Mouse (Mus musculus) intestine, embryonic 16.5 days (tissue): ENCODE measurements at regions not wholly inside any gene's neighbourhood (a gene's known extent, or its start where the extent isn't known, plus 50 kb on each side); places are given as distances from the start of the nearest gene placed in this dataset.
A peak's percentile ranks its signal among the peaks of the same experiment; 100 is the strongest.

Experiments
- ATAC-seq: fragments of 200-750 bp; cut with Nextera tagmentation; 2 replicates; pipeline ENCODE4 v1.8.0; 2017; ENCODE audit warnings: moderate TSS enrichment, moderate library complexity
- H3K27ac ChIP-seq: fragments of 300-500 bp; sonication (generic); 2 replicates; pipeline ENCODE4 v1.5.1; 2014; ENCODE audit warnings: mild to moderate bottlenecking, low read length
- H3K27me3 ChIP-seq: fragments of 300-500 bp; sonication (generic); replicated peaks from 2 replicates; pipeline ENCODE4 v1.6.1; 2014; ENCODE audit warnings: low read length, control low read depth, mixed read lengths; ENCODE audit not compliant: control insufficient read depth, insufficient read depth
- H3K36me3 ChIP-seq: fragments of 300-500 bp; sonication (generic); 2 replicates; pipeline ENCODE4 v1.6.1; 2014; ENCODE audit warnings: low read length, control low read depth; ENCODE audit not compliant: control insufficient read depth, insufficient read depth
- H3K4me1 ChIP-seq: fragments of 300-500 bp; sonication (generic); 2 replicates; pipeline ENCODE4 v1.6.1; 2014; ENCODE audit warnings: low read length, control low read depth, mixed read lengths; ENCODE audit not compliant: control insufficient read depth, insufficient read depth
- H3K4me2 ChIP-seq: fragments of 300-500 bp; sonication (generic); 2 replicates; pipeline ENCODE4 v1.6.1; 2014; ENCODE audit warnings: low read depth, low read length, control low read depth
- H3K4me3 ChIP-seq: fragments of 300-500 bp; sonication (generic); 2 replicates; pipeline ENCODE4 v1.5.1; 2014; ENCODE audit warnings: mild to moderate bottlenecking, low read length
- H3K9ac ChIP-seq: fragments of 300-500 bp; sonication (generic); 2 replicates; pipeline ENCODE4 v1.6.1; 2014; ENCODE audit warnings: low read depth, low read length
- H3K9me3 ChIP-seq: fragments of 300-500 bp; sonication (generic); 2 replicates; pipeline ENCODE4 v1.6.1; 2016; ENCODE audit warnings: low read length, control low read depth; ENCODE audit not compliant: control insufficient read depth
- WGBS: fragments of 180-500 bp; shearing (Covaris S2); extraction: QIAGEN DNeasy Blood & Tissue Kit; methylation state at CpG from one replicate; pipeline ENCODE4 v1.1.7; 2014; 5-methylcytosine and 5-hydroxymethylcytosine counted together

GRCm38 (mm10) chr9:61277369-61278215 is 94.6 kb upstream of the Tle3 start:
- peak; percentile 70 for ATAC-seq
- WGBS = 15% methylated on average over 21 of the region's 21 CpGs
- Histone ChIP-seq H3K9ac (no peak overlapping the region), H3K36me3 (no peaks in the 10 kb centered on the region), H3K9me3 (no peaks in the 10 kb centered on the region), H3K27me3 (no peaks in the 10 kb centered on the region), H3K4me1 (peaks cover 9% of the 10 kb centered on the region), H3K27ac (no peak overlapping the region), H3K4me3 (no peak overlapping the region), H3K4me2 (no peak overlapping the region)

GRCm38 (mm10) chr9:61278216-61278758 is 93.9 kb upstream of the Tle3 start:
- Histone ChIP-seq H3K4me2 (no peak overlapping the region), H3K4me3 (no peak overlapping the region), H3K36me3 (no peaks in the 10 kb centered on the region), H3K27me3 (no peaks in the 10 kb centered on the region), H3K9ac (no peak overlapping the region), H3K4me1 (peaks cover 9% of the 10 kb centered on the region), H3K9me3 (no peaks in the 10 kb centered on the region), H3K27ac (no peak overlapping the region)
- no peak for ATAC-seq
- 23% methylated on average over 12 of the region's 12 CpGs for WGBS

- 0 out of 2 replicates have a peak, but pooled peaks have one; percentile 36 for ATAC-seq
- H3K4me2 ChIP-seq = no peak overlapping the region
- H3K9ac ChIP-seq = no peak overlapping the region
- no peaks in the 10 kb centered on the region for H3K27me3 ChIP-seq
- H3K4me3 ChIP-seq = no peak overlapping the region
- 57% methylated on average over 9 of the region's 9 CpGs for WGBS
- H3K9me3 ChIP-seq = no peaks in the 10 kb centered on the region
- H3K4me1 ChIP-seq = peaks cover 9% of the 10 kb centered on the region
- no peak overlapping the region for H3K27ac ChIP-seq
- H3K36me3 ChIP-seq = no peaks in the 10 kb centered on the region
Measured at GRCm38 (mm10) chr9:61279044-61279543, 93.1 kb upstream of the Tle3 start.

GRCm38 (mm10) chr9:61280856-61281582 is 91.1 kb upstream of the Tle3 start:
- H3K36me3 ChIP-seq = no peaks in the 10 kb centered on the region
- H3K27ac ChIP-seq = no peak overlapping the region
- no peak overlapping the region for H3K4me3 ChIP-seq
- H3K9ac ChIP-seq = no peak overlapping the region
- no peak overlapping the region for H3K4me2 ChIP-seq
- H3K4me1 ChIP-seq = peaks cover 9% of the 10 kb centered on the region
- H3K27me3 ChIP-seq = no peaks in the 10 kb centered on the region
- ATAC-seq = no peak
- H3K9me3 ChIP-seq = no peaks in the 10 kb centered on the region
- 80% methylated on average over 12 of the region's 12 CpGs for WGBS

- no peak overlapping the region for H3K4me3 ChIP-seq
- no peaks in the 10 kb centered on the region for H3K36me3 ChIP-seq
- no peaks in the 10 kb centered on the region for H3K9me3 ChIP-seq
- H3K4me1 ChIP-seq = peaks cover 9% of the 10 kb centered on the region
- no peak overlapping the region for H3K27ac ChIP-seq
- WGBS = 82% methylated on average over 5 of the region's 5 CpGs
- ATAC-seq = no peak
- H3K4me2 ChIP-seq = no peak overlapping the region
- H3K27me3 ChIP-seq = no peaks in the 10 kb centered on the region
- no peak overlapping the region for H3K9ac ChIP-seq
Measured at GRCm38 (mm10) chr9:61283311-61283710, 88.9 kb upstream of the Tle3 start.

GRCm38 (mm10) chr9:61284201-61285021 is 87.8 kb upstream of the Tle3 start:
- no peak overlapping the region for H3K9ac ChIP-seq
- no peaks in the 10 kb centered on the region for H3K36me3 ChIP-seq
- no peak for ATAC-seq
- no peak overlapping the region for H3K4me2 ChIP-seq
- no peaks in the 10 kb centered on the region for H3K27me3 ChIP-seq
- 76% methylated on average over 8 of the region's 8 CpGs for WGBS
- H3K27ac ChIP-seq = no peak overlapping the region
- H3K9me3 ChIP-seq = no peaks in the 10 kb centered on the region
- H3K4me3 ChIP-seq = no peak overlapping the region
- no peaks in the 10 kb centered on the region for H3K4me1 ChIP-seq

GRCm38 (mm10) chr9:61286561-61286960 is 85.6 kb upstream of the Tle3 start:
- no peak overlapping the region for H3K9ac ChIP-seq
- 0 out of 2 replicates have a peak, but pooled peaks cover 3% of the 10 kb centered on the region for H3K4me1 ChIP-seq
- H3K27me3 ChIP-seq = no peaks in the 10 kb centered on the region
- H3K36me3 ChIP-seq = no peaks in the 10 kb centered on the region
- no peak for ATAC-seq
- WGBS = 86% methylated on average over 4 of the region's 4 CpGs
- no peak overlapping the region for H3K4me3 ChIP-seq
- H3K27ac ChIP-seq = no peak overlapping the region
- no peak overlapping the region for H3K4me2 ChIP-seq
- H3K9me3 ChIP-seq = no peaks in the 10 kb centered on the region

GRCm38 (mm10) chr9:61289117-61289516 is 83.0 kb upstream of the Tle3 start:
- Histone ChIP-seq H3K9ac (no peak overlapping the region), H3K36me3 (no peaks in the 10 kb centered on the region), H3K9me3 (no peaks in the 10 kb centered on the region), H3K4me2 (no peak overlapping the region), H3K4me1 (0 out of 2 replicates have a peak, but pooled peaks cover 3% of the 10 kb centered on the region), H3K4me3 (no peak overlapping the region), H3K27ac (no peak overlapping the region), H3K27me3 (no peaks in the 10 kb centered on the region)
- 53% methylated on average over 12 of the region's 12 CpGs for WGBS
- no peak for ATAC-seq
